Mouse (Mus musculus): ENCODE measurements around the gene Gm20481.

DNA sequence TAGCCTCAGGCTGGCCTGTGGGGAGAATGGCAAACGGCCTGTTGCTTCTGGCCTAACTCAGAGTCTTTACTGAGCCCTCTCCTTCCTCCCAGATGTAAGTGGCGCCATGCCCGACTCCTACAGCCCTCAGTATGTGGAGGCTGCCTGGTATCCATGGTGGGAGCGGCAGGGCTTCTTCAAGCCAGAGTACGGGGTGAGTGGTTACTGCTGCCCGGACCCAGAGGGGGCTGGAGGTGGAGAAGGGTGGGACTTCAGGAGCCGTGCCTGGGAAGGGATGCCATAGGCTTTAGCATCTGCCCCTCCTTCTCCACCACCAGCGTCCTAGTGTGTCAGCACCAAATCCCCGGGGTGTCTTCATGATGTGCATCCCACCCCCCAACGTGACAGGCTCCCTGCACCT lies 35.4 kb downstream of the Gm20481 start:
- TF ChIP-seq POLR2A (IDR thresholded peaks at IDR 0.05; ENCODE audit: insufficient read depth, low read length) (no peak), CTCF (IDR thresholded peaks at IDR 0.05; ENCODE audit: low read depth, low read length) (no peak)

Measured in ES-Bruce4 (cell line).